Mouse (Mus musculus) large intestine, adult 2 months (tissue): ENCODE data around the gene Ets2. TPM values are rescaled to one million over a fixed set of nuclear protein-coding genes. Genes with fewer than 3 reads are reported as not detected.

Experiments used
- DNase-seq: peaks from one replicate; pipeline ENCODE4 v3.0.0-alpha.2; 2012; ENCODE audit warnings: low read depth, low spot score
- WGBS: fragments of 180-500 bp; shearing (Covaris S2); methylation state at CpG from one replicate; pipeline ENCODE4 v1.1.7; 2018; 5-methylcytosine and 5-hydroxymethylcytosine counted together
- polyA plus RNA-seq: library from polyadenylated mRNA; depleted of rRNA; stranded (reverse); fragments of >200 nt; gene quantifications from 2 replicates; pipeline ENCODE4 v1.2.3, GENCODE M21; 2012; rRNA removed

The Ets2 gene
- polyA plus RNA-seq: 53.2 and 60.4 TPM in 2 replicates

DNA sequence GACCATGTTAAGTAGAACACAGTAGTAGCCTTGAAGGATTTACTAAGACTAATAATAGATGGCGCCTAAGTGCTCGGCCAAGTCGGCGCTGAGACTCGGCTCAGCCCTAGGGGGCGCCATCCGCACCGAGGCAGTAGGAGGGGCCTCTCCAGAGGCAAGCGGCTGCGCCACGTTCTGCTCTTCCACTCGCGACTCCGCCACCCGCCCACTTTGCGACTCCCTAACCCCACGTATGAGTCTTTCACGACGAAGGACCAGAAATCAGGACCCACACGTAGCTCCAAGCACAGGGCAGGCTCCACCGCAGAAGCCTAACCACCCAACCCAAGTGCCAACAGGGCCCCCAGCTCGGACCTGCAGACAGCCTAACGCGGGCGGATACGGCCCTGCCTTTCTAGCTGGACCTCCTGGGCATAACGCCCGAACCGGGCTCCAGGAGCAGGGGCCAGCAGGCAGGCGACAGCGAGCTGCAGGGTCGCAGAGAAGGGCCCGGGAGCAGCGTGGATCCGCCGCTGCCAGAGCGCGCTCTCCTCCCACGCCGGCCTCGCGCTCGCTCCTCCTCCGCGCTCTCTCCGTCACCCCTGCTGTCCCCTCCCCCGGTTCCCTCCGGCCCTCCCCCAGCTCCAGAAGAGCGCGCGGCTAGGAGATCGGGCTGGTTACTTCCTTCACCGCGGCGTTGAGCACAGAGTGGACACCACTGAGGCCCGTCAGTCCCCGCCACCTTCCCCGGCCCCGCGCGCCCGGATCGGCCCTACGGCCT is at the start of gene Ets2:
Ets2 (plus strand) TSS at position 274 of the 760 bp plus-strand sequence.
- 1% methylated on average over 63 of the region's 64 CpGs for WGBS
- no peak for DNase-seq

DNA sequence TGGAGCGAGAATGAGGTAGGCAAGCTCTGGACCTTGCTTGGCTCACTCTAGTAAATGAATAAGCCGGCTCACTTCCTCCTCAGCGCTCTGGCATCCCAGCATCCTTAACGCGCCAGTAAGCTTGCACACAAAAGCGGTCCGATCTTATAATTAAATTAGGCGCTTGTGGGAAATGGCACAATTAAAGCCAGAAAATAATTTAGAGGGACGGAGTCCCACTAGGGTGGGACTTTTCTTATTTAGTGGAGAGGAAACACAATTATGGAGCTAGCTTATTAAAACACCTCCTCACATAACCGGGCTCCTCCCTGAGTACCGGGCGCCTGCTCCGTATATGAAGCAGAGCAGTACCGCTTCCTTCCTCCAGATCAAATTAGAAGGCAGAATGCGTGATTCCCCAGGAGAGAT is 47.7 kb upstream of the Ets2 start:
- DNase-seq: no peak
- 90% methylated on average over 15 of the region's 15 CpGs for WGBS

DNA sequence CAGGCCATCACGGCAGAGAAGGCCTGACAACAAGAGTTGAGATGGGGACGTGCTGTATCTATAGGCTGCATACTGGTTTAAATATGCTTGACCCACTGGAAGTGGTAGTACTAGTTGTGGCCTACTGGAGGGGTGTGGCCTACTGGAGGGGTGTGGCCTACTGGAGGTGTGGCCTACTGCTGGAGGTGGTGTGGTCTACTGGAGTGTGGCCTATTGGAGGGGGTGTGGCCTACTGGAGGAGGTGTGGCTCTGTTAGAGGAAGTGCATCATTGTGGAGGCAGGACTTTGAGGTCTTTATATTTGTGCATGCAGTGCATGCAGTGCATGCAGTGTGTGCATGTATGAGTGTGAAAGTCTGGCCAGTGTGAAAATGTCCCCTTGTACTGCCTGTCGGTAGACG is 45.3 kb upstream of the Ets2 start:
- DNase-seq: no peak
- WGBS: 98% methylated on average over 4 of the region's 4 CpGs

DNA sequence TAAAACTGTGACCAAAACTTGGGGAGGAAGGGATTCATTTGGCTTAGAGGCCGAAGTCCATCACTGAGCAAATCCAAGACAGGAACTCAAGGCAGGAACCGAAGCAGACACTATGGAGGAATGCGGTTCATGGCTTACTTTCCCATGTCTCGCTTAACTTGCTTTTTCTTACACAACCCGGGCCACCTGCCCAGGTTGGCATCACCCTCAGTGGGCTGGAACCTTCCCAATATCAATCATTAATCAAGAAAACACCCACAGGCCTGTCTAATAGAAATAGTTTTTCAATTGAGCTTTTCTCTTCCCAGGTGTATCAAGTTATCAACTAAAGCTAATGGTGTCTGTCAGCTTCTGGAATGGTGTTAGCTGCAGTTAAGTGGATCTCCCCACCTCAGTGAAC is 44.7 kb upstream of the Ets2 start:
- no peak for DNase-seq
- WGBS: 92% methylated on average over 5 of the region's 5 CpGs

DNA sequence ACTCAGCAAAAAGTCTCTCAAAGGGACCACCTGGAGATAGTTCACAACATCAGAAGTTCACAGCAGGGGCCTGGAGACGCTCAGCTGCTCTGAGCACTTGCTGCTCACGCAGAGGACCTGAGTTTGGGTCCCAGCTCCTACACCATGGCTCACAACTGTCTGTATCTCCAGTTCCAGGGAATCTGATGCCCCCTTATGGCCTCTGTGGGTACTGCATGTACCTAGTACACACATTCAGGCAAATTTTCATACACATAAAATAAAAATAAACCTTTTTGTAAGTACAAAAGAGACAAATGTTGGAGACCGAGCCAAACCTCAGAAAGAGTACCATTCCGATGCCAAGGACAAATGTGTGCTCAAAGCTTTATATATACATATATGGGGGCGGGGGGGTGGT is 44.1 kb upstream of the Ets2 start:
- 97% methylated on average over 5 of the region's 5 CpGs for WGBS
- no peak for DNase-seq

DNA sequence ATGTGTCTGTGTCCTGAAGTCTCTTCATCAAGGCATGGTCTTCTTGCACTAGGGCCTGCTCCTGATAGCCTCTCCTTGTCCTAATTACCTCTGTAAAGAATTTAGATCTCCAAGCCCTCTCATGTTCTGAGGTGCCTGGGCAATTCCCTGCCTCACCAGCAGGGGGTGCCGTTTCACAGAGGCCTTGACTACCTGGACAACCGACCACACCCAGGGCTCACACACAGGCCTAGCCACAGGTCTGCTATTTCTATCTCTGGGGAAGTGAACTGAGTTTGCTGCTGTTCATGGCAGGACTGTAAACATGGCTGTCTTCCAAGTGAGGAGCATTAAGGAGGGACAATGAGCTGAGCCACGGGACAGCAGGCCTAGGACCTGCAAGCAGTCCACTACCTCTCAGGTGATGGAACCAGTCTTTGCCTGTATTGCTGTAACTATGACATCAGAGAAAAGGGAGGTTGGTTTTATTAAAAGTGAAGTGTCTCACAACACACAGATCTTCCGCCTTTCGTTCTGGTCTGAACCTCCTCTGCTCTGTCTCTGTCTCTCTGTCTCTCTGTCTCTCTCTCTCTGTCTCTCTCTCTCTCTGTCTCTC is 42.9 kb upstream of the Ets2 start:
- peak; percentile 80 for DNase-seq
- 16% methylated on average over 5 of the region's 5 CpGs for WGBS

DNA sequence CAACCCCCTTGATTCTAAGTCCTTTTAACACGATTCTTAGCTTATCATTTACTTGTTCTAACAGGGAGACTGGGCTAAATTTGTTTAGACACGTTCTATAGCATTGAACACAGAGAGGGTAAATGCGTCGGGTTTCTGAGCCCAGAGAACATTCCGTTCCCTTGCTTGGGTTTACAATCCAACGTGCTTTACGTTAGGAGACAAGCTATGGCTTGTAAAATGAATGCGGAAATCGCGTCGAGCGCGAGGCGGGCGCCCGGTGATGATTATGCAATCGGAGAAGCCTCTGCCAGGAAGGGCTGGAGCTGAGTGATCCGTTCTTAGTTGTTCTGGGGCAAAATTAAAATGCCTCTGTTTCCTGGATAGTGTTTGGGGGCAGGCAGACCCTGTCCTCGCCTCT is 42.4 kb upstream of the Ets2 start:
- DNase-seq: no peak
- 11% methylated on average over 19 of the region's 19 CpGs for WGBS

DNA sequence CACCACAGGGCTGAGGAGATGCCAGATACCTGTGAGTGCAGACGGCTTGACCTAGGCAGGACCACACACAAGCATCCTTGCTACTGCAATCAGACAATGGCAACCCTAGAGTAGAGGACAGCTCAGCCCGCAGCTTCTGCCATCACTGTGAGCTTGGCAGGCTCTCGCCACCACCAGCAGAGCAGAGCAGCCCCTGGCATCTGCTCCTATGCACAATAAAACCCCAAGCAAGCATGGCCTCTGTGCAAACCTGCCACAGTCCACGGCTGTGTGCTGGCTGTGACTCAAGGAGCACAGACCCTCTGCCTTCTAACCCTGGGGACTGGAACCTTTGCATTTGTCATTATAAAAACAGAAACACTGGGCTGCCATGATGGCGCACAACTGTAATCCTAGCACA is 41.0 kb upstream of the Ets2 start:
- WGBS: 78% methylated on average over 5 of the region's 5 CpGs
- DNase-seq: no peak

DNA sequence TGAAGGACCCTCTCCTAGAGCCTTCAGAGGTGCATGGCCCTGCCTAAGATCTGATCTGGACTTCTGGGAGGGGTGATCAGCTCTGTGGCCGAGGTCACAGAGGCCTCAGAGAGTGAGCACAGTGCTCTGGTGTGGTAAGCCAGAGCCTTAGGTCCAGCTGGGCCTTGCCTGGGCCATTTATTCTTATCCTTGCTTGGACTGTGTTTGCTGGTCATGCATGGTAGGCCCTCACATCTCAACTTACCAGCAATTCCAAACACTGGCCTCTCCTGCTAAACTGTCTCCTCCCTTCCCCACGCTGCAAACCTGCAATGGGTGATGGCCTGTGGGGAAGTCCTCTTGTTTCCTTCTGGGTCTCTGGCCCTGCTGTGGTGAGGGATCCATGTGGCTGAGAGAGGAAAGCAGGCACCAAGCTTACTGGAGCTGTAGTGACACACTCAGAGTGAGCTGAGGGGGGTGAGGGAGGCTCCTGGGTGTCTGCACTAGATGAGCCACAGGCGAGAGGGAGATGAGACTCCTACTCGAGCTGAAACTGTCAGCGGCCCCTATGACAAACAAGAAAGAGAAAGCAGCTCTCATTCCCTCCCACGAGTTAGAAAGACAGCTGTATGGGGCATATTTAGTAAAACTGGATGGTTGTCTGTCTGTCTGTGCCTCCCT is 36.3 kb upstream of the Ets2 start:
- WGBS: 80% methylated on average over 6 of the region's 6 CpGs
- DNase-seq: no peak

DNA sequence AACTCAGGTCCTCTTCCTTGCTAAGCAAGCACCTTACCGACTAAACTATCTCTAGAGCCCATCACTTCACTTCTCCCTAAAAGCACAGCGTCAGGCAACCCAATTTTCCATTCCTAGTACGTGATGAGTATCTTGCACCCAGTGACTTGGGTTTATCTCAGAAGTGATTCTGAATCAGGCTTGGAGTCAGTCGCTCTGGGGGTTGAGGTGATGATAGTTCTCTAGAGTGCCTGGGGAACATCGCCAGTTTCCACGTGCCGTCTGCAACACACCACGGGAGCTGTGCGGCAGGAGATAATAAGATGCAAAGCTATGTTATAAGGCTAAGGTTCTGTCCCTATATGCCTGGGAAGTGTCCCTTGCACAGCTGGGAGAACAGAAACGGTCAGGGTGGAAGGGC is 35.6 kb upstream of the Ets2 start:
- no peak for DNase-seq
- WGBS: 95% methylated on average over 10 of the region's 10 CpGs

DNA sequence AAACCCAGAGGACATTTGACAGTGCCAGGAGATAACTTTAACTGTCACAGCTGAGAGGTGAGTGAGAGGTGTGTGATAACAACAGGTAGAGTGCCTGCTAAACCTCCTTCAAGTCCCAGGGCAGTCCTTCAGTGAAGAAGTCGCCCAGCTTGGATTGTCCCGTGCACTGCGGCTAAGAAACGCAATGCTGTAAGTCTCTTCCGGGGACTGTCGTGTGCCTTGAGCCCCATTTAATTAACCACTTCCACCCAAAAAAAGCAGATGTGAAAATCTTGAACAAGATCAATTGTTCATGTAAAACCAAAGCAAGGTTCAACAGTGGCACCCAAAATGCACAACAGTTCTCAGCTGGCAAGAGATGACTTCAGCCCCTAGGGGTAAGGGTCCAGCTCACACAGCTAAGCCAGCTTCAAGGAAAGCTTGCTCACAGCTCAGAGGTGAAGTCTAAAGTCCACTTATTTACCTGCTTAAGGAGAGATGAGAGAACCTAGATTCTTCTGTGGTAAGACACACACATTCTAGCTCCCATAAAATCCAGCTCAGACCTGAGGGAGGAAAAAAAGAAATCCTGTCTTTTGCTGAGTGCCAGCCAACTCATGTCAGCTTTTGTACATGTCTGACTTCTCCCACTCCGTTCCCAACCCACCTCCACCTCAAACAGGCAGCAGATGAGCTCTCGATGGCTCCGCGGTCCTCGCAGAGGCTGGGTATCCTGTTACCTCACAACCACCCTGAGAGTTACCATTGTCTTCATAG is 34.3 kb upstream of the Ets2 start:
- WGBS: 47% methylated on average over 11 of the region's 11 CpGs
- DNase-seq: no peak

DNA sequence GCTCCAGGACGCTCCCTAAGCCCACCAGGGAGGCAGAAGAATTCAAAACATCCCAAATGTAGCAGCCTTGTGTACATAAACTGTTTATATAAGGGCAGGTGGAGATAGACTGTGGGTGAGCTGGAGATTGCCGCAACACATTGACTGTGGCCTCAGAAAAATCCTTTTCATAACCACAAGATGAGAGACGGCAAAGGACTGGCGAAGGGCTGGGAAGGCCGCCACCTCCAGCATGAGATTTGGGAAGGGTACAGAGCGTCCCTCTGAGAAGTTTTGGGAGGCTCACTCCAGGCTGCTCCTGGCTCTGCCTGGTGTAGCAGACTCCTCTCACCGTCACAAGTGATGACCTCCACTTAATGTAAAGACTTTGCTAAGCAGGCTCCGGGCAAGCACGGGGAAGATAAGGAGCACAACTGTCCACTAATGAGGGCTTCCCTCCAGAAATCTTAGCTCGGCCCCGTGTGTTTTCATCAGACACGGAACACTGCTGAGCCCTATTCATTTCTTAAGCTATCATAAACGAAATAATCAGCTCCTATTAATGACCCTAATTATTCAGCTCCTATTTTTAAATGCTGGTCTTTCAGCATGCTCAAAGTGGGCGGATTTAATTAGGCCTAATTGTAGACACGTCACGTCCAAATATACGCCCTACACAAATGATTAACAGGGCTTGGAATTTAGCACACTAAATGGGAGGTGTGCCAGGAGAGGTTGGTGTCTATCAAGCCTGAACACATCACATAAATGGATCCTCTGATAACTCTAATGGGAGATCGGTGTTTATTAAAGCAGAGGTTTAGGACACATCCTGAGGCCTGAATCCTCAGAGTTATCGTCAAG is 33.5 kb upstream of the Ets2 start:
- no peak for DNase-seq
- WGBS: 31% methylated on average over 19 of the region's 19 CpGs

DNA sequence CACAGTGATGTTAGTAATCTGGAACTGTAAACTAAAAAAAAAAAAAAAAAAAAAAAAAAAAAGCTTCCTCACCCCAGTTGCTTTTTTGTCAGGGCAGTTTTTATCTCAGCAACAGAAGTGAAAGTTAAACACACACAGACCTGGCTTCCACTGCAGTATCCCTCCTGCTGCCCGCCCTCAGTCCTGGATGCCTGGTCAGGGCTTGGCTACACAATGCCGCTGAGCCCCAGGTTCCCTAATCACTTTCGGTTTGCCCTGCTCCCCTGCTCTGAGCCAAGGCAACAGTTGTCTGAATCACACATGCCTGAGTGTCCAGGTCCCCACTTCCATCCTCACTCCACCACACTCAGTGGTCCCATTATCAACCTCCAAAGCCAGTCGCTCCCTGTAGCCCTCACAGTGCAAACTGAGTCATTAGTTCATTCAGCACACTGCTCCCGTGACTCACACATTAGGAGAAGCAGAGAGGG is 27.4 kb upstream of the Ets2 start:
- no peak for DNase-seq
- WGBS: 12% methylated on average over 5 of the region's 5 CpGs

DNA sequence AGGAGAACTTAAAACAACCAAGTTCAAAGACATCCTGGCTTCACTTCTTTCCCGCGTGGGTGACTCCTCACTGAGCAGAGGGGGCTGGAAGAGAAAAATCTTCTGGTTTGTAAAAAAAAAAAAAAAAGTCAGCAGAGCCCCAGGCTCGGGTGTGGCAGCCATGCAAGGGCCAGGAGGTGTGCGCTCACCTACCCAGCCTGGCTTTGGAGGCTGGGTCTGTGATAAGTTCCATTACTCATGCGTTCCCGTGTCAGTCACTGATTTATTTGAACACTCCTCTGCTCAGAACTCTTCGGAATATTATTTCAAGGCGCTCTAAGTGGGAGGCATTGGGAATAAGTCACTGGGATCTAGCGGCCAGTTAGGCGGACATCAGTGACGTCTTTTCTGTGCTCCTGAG is 26.7 kb upstream of the Ets2 start:
- no peak for DNase-seq
- WGBS: 39% methylated on average over 11 of the region's 11 CpGs

DNA sequence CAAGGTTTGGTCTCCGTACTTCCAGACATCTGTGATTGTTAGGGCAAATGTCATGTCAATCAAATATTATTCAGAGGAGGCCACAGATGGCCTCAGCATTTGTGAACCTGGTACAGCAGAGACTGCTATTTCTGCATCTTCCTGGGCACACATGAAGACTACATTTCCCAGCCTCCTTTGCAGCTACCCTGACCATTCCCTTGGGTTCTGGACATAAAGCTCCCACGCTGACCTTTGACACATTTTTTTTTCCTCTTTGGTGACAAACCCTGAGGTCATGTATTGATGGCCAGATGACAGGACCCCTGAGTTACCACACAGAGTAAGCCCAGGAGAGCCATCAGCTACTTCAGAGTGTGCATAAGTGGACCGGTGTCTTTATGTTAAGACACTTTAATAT is 25.2 kb upstream of the Ets2 start:
- 88% methylated on average over 3 of the region's 3 CpGs for WGBS
- DNase-seq: no peak

DNA sequence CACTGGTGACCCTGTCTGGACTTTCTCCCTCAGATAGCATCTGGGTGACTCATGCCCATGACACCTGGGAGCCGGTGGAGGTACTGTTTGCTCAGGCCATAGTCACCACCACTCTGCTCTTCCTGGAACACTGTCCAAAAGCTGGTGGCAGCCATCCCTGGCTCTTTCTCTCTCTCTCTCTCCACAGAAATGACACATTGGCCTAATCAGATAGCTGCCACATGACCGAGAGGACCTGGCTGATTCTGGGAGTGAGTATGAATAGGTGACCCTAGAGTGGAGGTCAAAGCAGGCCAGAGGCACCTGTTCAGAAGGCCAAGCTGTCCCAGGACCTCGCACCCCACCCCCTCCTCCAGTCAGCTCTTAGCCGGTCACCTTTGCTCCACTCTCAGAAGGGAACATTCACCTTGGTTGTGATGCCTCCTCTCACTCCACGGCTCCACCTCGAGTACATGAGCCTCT is 19.4 kb upstream of the Ets2 start:
- 25% methylated on average over 6 of the region's 6 CpGs for WGBS
- no peak for DNase-seq

DNA sequence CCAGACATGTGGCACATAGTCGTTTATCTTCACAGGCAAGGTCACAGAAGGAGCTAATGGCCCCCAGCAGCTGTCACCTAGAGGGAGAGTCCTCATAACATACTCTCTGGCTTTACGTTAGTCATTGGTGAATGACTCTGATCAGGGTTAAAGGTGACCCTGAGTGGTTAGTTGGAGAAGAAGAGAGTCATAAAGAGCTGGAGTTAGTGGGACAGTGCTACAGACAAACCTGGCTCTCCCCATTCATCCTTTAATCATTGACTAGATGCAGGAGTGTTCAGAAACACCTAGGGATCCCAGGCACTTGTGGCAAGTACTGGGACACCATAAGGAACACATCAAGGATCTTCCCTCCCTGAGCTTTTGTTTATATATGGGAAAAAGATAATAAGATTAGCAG is 16.1 kb upstream of the Ets2 start:
- WGBS: 19% methylated on average over 2 of the region's 2 CpGs
- DNase-seq: no peak

DNA sequence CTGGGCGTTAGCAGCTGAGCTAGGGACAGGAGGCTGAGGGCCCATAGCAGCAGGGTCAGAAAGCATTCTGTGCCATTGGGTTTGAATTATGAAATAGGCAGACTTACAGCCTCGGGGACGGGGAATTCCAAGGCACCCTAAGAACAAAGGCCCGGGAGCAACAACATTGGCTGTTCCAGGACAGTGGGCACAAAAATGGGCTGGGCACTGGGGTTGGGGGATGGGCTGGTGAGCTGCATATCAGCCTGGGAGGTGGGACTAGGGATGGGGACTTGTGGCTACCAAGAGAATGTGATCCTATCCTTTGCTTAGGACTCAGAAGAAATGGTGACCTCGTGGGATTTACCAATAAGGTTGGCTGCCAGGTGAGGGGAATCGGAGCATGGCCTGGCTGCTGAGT is 15.6 kb upstream of the Ets2 start:
- no peak for DNase-seq
- WGBS: 46% methylated on average over 6 of the region's 6 CpGs

DNA sequence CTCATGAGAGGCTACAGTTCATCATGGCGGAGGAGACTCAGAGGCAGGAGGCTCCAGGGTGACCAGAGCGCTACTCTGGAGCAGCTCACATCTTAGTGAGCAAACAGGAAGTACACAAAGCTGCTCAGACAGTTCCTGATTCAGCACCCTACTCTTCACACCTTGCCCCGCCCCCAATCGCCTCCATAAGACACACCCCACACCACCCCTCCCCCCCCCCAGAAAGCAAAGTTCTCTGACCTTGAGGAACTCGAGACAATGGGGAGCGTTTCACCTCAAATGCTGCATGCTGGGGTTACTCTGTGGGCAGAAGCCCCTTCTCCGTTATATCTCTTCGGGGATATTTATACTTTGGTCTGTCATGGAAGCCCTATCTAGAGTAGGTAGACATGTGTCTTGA is 15.0 kb upstream of the Ets2 start:
- 53% methylated on average over 8 of the region's 8 CpGs for WGBS
- DNase-seq: no peak
